Mouse (Mus musculus): ENCODE measurements around the gene Hist1h2ad. TPM values are rescaled to one million over a fixed set of nuclear protein-coding genes. Genes with fewer than 3 reads are reported as not detected.
"Not testable (repeated sequence)": the region's sequence is repeated elsewhere in the genome, so short reads cannot be mapped to it uniquely, and the experiment has no call there.

Gene Hist1h2ad
- polyA plus RNA-seq, 1 experiment from 2014 or later = 6.2 TPM

- Histone ChIP-seq H3K27me3 (ENCODE audit: control insufficient read depth, insufficient read depth, low read length) (no peaks in the 10 kb centered on the region), H3K9me3 (ENCODE audit: control insufficient read depth, low read depth, low read length) (no peaks in the 10 kb centered on the region), H3K4me1 (ENCODE audit: control insufficient read depth, insufficient read depth, low read length) (no peaks in the 10 kb centered on the region), H3K36me3 (ENCODE audit: control insufficient read depth, insufficient read depth, low read length) (no peaks in the 10 kb centered on the region), H3K27ac (ENCODE audit: low read length) (no peak overlapping the region), H3K4me3 (ENCODE audit: low read depth, low read length) (no peak overlapping the region), H3K4me2 (replicated peaks; ENCODE audit: low read depth, low read length) (no peak overlapping the region), H3K9ac (replicated peaks; ENCODE audit: low read depth, low read length) (no peak overlapping the region)
- 87% methylated on average over 3 of the region's 3 CpGs for WGBS
- no peak for ATAC-seq (ENCODE audit: insufficient number of reproducible peaks, insufficient read depth, low FRiP score, low read depth)
Measured at GRCm38 (mm10) chr13:23611638-23612037, 37.5 kb downstream of the Hist1h2ad start.

GRCm38 (mm10) chr13:23620056-23620732 lies 46.0 kb downstream of the Hist1h2ad start:
- Histone ChIP-seq H3K4me2 (replicated peaks; ENCODE audit: low read depth, low read length) (peak overlapping the region; percentile 74), H3K4me1 (ENCODE audit: control insufficient read depth, insufficient read depth, low read length) (0 out of 2 replicates have a peak, but pooled peaks cover 6% of the 10 kb centered on the region), H3K9ac (replicated peaks; ENCODE audit: low read depth, low read length) (peak overlapping the region; percentile 19), H3K9me3 (ENCODE audit: control insufficient read depth, low read depth, low read length) (no peaks in the 10 kb centered on the region), H3K27ac (ENCODE audit: low read length) (peak overlapping the region; percentile 97), H3K36me3 (ENCODE audit: control insufficient read depth, insufficient read depth, low read length) (no peaks in the 10 kb centered on the region), H3K4me3 (ENCODE audit: low read depth, low read length) (peak overlapping the region; percentile 57), H3K27me3 (ENCODE audit: control insufficient read depth, insufficient read depth, low read length) (no peaks in the 10 kb centered on the region)
- no peak for ATAC-seq (ENCODE audit: insufficient number of reproducible peaks, insufficient read depth, low FRiP score, low read depth)
- WGBS = 47% methylated on average over 12 of the region's 12 CpGs

- WGBS = 1% methylated on average over 27 of the region's 27 CpGs
- Histone ChIP-seq H3K4me2 (replicated peaks; ENCODE audit: low read depth, low read length) (peak within 1 kb of the TSS; percentile 74), H3K9me3 (ENCODE audit: control insufficient read depth, low read depth, low read length) (no peaks in the 10 kb centered on the region)
Measured at GRCm38 (mm10) chr13:23620733-23621531, 46.8 kb downstream of the Hist1h2ad start, which contains the start of gene Hist1h2be. Gene Hist1h2be, minus strand, starts transcription at chr13:23621124.

GRCm38 (mm10) chr13:23621532-23622174 lies 47.5 kb downstream of the Hist1h2ad start:
- Histone ChIP-seq H3K4me3 (ENCODE audit: low read depth, low read length) (peak overlapping the region; percentile 57), H3K4me2 (replicated peaks; ENCODE audit: low read depth, low read length) (peak overlapping the region; percentile 74), H3K27me3 (ENCODE audit: control insufficient read depth, insufficient read depth, low read length) (no peaks in the 10 kb centered on the region), H3K4me1 (ENCODE audit: control insufficient read depth, insufficient read depth, low read length) (0 out of 2 replicates have a peak, but pooled peaks cover 6% of the 10 kb centered on the region), H3K9me3 (ENCODE audit: control insufficient read depth, low read depth, low read length) (no peaks in the 10 kb centered on the region), H3K36me3 (ENCODE audit: control insufficient read depth, insufficient read depth, low read length) (no peaks in the 10 kb centered on the region), H3K9ac (replicated peaks; ENCODE audit: low read depth, low read length) (peak overlapping the region; percentile 75), H3K27ac (ENCODE audit: low read length) (peak overlapping the region; percentile 97)
- peak; percentile 83 for ATAC-seq (ENCODE audit: insufficient number of reproducible peaks, insufficient read depth, low FRiP score, low read depth)
- WGBS = under 1% methylated on average over 18 of the region's 18 CpGs

More at GRCm38 (mm10) chr13:23620733-23621531, 46.8 kb downstream of the Hist1h2ad start, which contains the start of gene Hist1h2be:
- Histone ChIP-seq H3K4me3 (ENCODE audit: low read depth, low read length) (peak within 1 kb of the TSS; percentile 57), H3K27me3 (ENCODE audit: control insufficient read depth, insufficient read depth, low read length) (no peaks in the 10 kb centered on the region), H3K4me1 (ENCODE audit: control insufficient read depth, insufficient read depth, low read length) (0 out of 2 replicates have a peak, but pooled peaks cover 6% of the 10 kb centered on the region), H3K27ac (ENCODE audit: low read length) (peak within 1 kb of the TSS; percentile 97), H3K36me3 (ENCODE audit: control insufficient read depth, insufficient read depth, low read length) (no peaks in the 10 kb centered on the region), H3K9ac (replicated peaks; ENCODE audit: low read depth, low read length) (peak within 1 kb of the TSS; percentile 75)
- peak; percentile 89 for ATAC-seq (ENCODE audit: insufficient number of reproducible peaks, insufficient read depth, low FRiP score, low read depth)

- not testable (repeated sequence) for H3K4me1 ChIP-seq (ENCODE audit: control insufficient read depth, insufficient read depth, low read length); H3K9me3 ChIP-seq (ENCODE audit: control insufficient read depth, low read depth, low read length); H3K27me3 ChIP-seq (ENCODE audit: control insufficient read depth, insufficient read depth, low read length); H3K36me3 ChIP-seq (ENCODE audit: control insufficient read depth, insufficient read depth, low read length)
- Histone ChIP-seq H3K27ac (ENCODE audit: low read length) (peak within 1 kb of the TSS; percentile 97), H3K4me3 (ENCODE audit: low read depth, low read length) (peak within 1 kb of the TSS; percentile 57), H3K9ac (replicated peaks; ENCODE audit: low read depth, low read length) (peak within 1 kb of the TSS; percentile 75), H3K4me2 (replicated peaks; ENCODE audit: low read depth, low read length) (peak within 1 kb of the TSS; percentile 74)
- peak; percentile 91 for ATAC-seq (ENCODE audit: insufficient number of reproducible peaks, insufficient read depth, low FRiP score, low read depth)
- WGBS = under 1% methylated on average over 52 of the region's 53 CpGs
Measured at GRCm38 (mm10) chr13:23622175-23622671, 48.0 kb downstream of the Hist1h2ad start, which contains the start of gene Hist1h1e. Gene Hist1h1e, minus strand, starts transcription at chr13:23622558.

GRCm38 (mm10) chr13:23622861-23623450 lies 48.8 kb downstream of the Hist1h2ad start:
- Histone ChIP-seq H3K9me3 (ENCODE audit: control insufficient read depth, low read depth, low read length) (no peaks in the 10 kb centered on the region), H3K27ac (ENCODE audit: low read length) (peak overlapping the region; percentile 97), H3K4me3 (ENCODE audit: low read depth, low read length) (peak overlapping the region; percentile 57), H3K9ac (replicated peaks; ENCODE audit: low read depth, low read length) (peak overlapping the region; percentile 75), H3K4me2 (replicated peaks; ENCODE audit: low read depth, low read length) (peak overlapping the region; percentile 74), H3K36me3 (ENCODE audit: control insufficient read depth, insufficient read depth, low read length) (no peaks in the 10 kb centered on the region), H3K27me3 (ENCODE audit: control insufficient read depth, insufficient read depth, low read length) (no peaks in the 10 kb centered on the region), H3K4me1 (ENCODE audit: control insufficient read depth, insufficient read depth, low read length) (0 out of 2 replicates have a peak, but pooled peaks cover 6% of the 10 kb centered on the region)
- ATAC-seq (ENCODE audit: insufficient number of reproducible peaks, insufficient read depth, low FRiP score, low read depth) = no peak
- WGBS = 28% methylated on average over 7 of the region's 7 CpGs

Measured in stomach, embryonic 14.5 days (tissue).